Mouse (Mus musculus): ENCODE measurements around the gene Ube2v1.
A peak's percentile ranks its signal among the peaks of the same experiment; 100 is the strongest.
"Not testable (repeated sequence)": the region's sequence is repeated elsewhere in the genome, so short reads cannot be mapped to it uniquely, and the experiment has no call there.

Gene Ube2v1

GRCm38 (mm10) chr2:167622352-167622751 is 9.5 kb downstream of the Ube2v1 start:
- no peak for DNase-seq (ENCODE audit: low spot score in 2 of 2)

GRCm38 (mm10) chr2:167621255-167622087 is 10.4 kb downstream of the Ube2v1 start:
- DNase-seq (ENCODE audit: low spot score in 2 of 2): no peak

- DNase-seq (ENCODE audit: low spot score in 2 of 2): no peak
These were observed 14.4 kb downstream of the Ube2v1 start for GRCm38 (mm10) chr2:167617472-167617871.

- DNase-seq (ENCODE audit: low spot score in 2 of 2): no peak
These were observed 14.9 kb downstream of the Ube2v1 start for GRCm38 (mm10) chr2:167617034-167617433.

- DNase-seq (ENCODE audit: low spot score in 2 of 2): not testable (repeated sequence)
These were observed 18.6 kb downstream of the Ube2v1 start for GRCm38 (mm10) chr2:167613335-167613734.

- DNase-seq (ENCODE audit: low spot score in 2 of 2): no peak
These were observed 19.8 kb downstream of the Ube2v1 start for GRCm38 (mm10) chr2:167612122-167612521.

GRCm38 (mm10) chr2:167611287-167611686 is 20.6 kb downstream of the Ube2v1 start:
- no peak for DNase-seq (ENCODE audit: low spot score in 2 of 2)

GRCm38 (mm10) chr2:167606745-167607123 is 25.2 kb downstream of the Ube2v1 start:
- DNase-seq (ENCODE audit: low spot score in 2 of 2): no peak

- no peak for DNase-seq (ENCODE audit: low spot score in 2 of 2)
These were observed 25.8 kb downstream of the Ube2v1 start for GRCm38 (mm10) chr2:167605817-167606744.

- peak; percentile 86 to 89 for DNase-seq (ENCODE audit: low spot score in 2 of 2)
These were observed 26.6 kb downstream of the Ube2v1 start for GRCm38 (mm10) chr2:167605178-167605794.

GRCm38 (mm10) chr2:167602978-167603377 is 28.9 kb downstream of the Ube2v1 start:
- DNase-seq (ENCODE audit: low spot score in 2 of 2): no peak

GRCm38 (mm10) chr2:167602364-167602763 is 29.5 kb downstream of the Ube2v1 start:
- DNase-seq (ENCODE audit: low spot score in 2 of 2): no peak

GRCm38 (mm10) chr2:167600481-167600995 is 31.4 kb downstream of the Ube2v1 start:
- no peak for DNase-seq (ENCODE audit: low spot score in 2 of 2)

GRCm38 (mm10) chr2:167599917-167600316 is 32.0 kb downstream of the Ube2v1 start:
- DNase-seq (ENCODE audit: low spot score in 2 of 2): no peak

- DNase-seq (ENCODE audit: low spot score in 2 of 2): no peak
These were observed 32.7 kb downstream of the Ube2v1 start for GRCm38 (mm10) chr2:167599195-167599594.

GRCm38 (mm10) chr2:167597492-167598186 is 34.3 kb downstream of the Ube2v1 start:
- DNase-seq (ENCODE audit: low spot score in 2 of 2): peak in 1 of 2 experiments; percentile 35

GRCm38 (mm10) chr2:167596726-167597491 is 35.0 kb downstream of the Ube2v1 start:
- no peak for DNase-seq (ENCODE audit: low spot score in 2 of 2)

- DNase-seq (ENCODE audit: low spot score in 2 of 2): no peak
These were observed 35.6 kb downstream of the Ube2v1 start for GRCm38 (mm10) chr2:167596262-167596661.

- peak in 1 of 2 experiments; percentile 49 for DNase-seq (ENCODE audit: low spot score in 2 of 2)
These were observed 36.1 kb downstream of the Ube2v1 start for GRCm38 (mm10) chr2:167595761-167596171.

GRCm38 (mm10) chr2:167594444-167594934 is 37.4 kb downstream of the Ube2v1 start:
- peak; percentile 75 to 89 for DNase-seq (ENCODE audit: low spot score in 2 of 2)
